Mouse (Mus musculus): ENCODE measurements at regions not wholly inside any gene's neighbourhood (a gene's known extent, or its start where the extent isn't known, plus 50 kb on each side); places are given as distances from the start of the nearest gene placed in this dataset.

- 76% methylated on average over 3 of the region's 3 CpGs for WGBS
- H3K4me2 ChIP-seq (replicated peaks), result no peak overlapping the region
- no peaks in the 10 kb centered on the region for H3K4me1 ChIP-seq
- no peaks in the 10 kb centered on the region for H3K9me3 ChIP-seq (replicated peaks)
- H3K27ac ChIP-seq, result no peak overlapping the region
- H3K27me3 ChIP-seq, result no peaks in the 10 kb centered on the region
- ATAC-seq (ENCODE audit: low FRiP score), result no peak
- H3K4me3 ChIP-seq, result no peak overlapping the region
- no peaks in the 10 kb centered on the region for H3K36me3 ChIP-seq
- H3K9ac ChIP-seq, result no peak overlapping the region
Measured at GRCm38 (mm10) chrX:164878336-164878735, 101.8 kb downstream of the Mospd2 start.

GRCm38 (mm10) chrX:164840393-164840792 lies 139.8 kb downstream of the Mospd2 start:
- H3K9ac ChIP-seq, result no peak overlapping the region
- WGBS, result 89% methylated on average over 6 of the region's 6 CpGs
- no peak overlapping the region for H3K4me2 ChIP-seq (replicated peaks)
- H3K4me3 ChIP-seq, result no peak overlapping the region
- H3K9me3 ChIP-seq (replicated peaks), result no peaks in the 10 kb centered on the region
- ATAC-seq (ENCODE audit: low FRiP score), result no peak
- H3K27ac ChIP-seq, result no peak overlapping the region
- no peaks in the 10 kb centered on the region for H3K4me1 ChIP-seq
- peaks cover 2% of the 10 kb centered on the region; the same call in 1 of the 2 replicates for H3K27me3 ChIP-seq
- H3K36me3 ChIP-seq, result no peaks in the 10 kb centered on the region

- no peak overlapping the region for H3K4me2 ChIP-seq (replicated peaks)
- H3K9ac ChIP-seq, result no peak overlapping the region
- H3K4me1 ChIP-seq, result no peaks in the 10 kb centered on the region
- no peak overlapping the region for H3K4me3 ChIP-seq
- H3K9me3 ChIP-seq (replicated peaks), result no peaks in the 10 kb centered on the region
- no peak overlapping the region for H3K27ac ChIP-seq
- no peak for ATAC-seq (ENCODE audit: low FRiP score)
- no peaks in the 10 kb centered on the region for H3K36me3 ChIP-seq
- no peaks in the 10 kb centered on the region for H3K27me3 ChIP-seq
Measured at GRCm38 (mm10) chrX:164820906-164821305, 159.3 kb downstream of the Mospd2 start.

GRCm38 (mm10) chrX:164787293-164787692 lies 192.9 kb downstream of the Mospd2 start:
- Histone ChIP-seq H3K4me2 (replicated peaks) (no peak overlapping the region), H3K36me3 (no peaks in the 10 kb centered on the region), H3K9ac (no peak overlapping the region), H3K4me1 (no peaks in the 10 kb centered on the region), H3K27ac (no peak overlapping the region), H3K9me3 (replicated peaks) (no peaks in the 10 kb centered on the region), H3K4me3 (no peak overlapping the region), H3K27me3 (no peaks in the 10 kb centered on the region)
- no peak for ATAC-seq (ENCODE audit: low FRiP score)
- 44% methylated on average over 3 of the region's 3 CpGs for WGBS

- H3K4me2 ChIP-seq (replicated peaks), result no peak overlapping the region
- ATAC-seq (ENCODE audit: low FRiP score), result no peak
- H3K36me3 ChIP-seq, result no peaks in the 10 kb centered on the region
- no peaks in the 10 kb centered on the region for H3K27me3 ChIP-seq
- 81% methylated on average over 4 of the region's 4 CpGs for WGBS
- H3K4me1 ChIP-seq, result no peaks in the 10 kb centered on the region
- H3K9ac ChIP-seq, result no peak overlapping the region
- no peak overlapping the region for H3K4me3 ChIP-seq
- no peak overlapping the region for H3K27ac ChIP-seq
- no peaks in the 10 kb centered on the region for H3K9me3 ChIP-seq (replicated peaks)
Measured at GRCm38 (mm10) chrX:164764919-164765318, 215.3 kb downstream of the Mospd2 start.

GRCm38 (mm10) chrX:164763764-164764445 lies 216.3 kb downstream of the Mospd2 start:
- Histone ChIP-seq H3K4me1 (no peaks in the 10 kb centered on the region), H3K27me3 (no peaks in the 10 kb centered on the region), H3K4me2 (replicated peaks) (no peak overlapping the region), H3K27ac (no peak overlapping the region), H3K9me3 (replicated peaks) (no peaks in the 10 kb centered on the region), H3K9ac (no peak overlapping the region), H3K36me3 (no peaks in the 10 kb centered on the region), H3K4me3 (no peak overlapping the region)
- 65% methylated on average over 2 of the region's 2 CpGs for WGBS
- ATAC-seq (ENCODE audit: low FRiP score), result 0 out of 2 replicates have a peak, but pooled peaks have one; percentile 46

- no peak overlapping the region for H3K4me3 ChIP-seq
- no peaks in the 10 kb centered on the region for H3K4me1 ChIP-seq
- no peak overlapping the region for H3K9ac ChIP-seq
- H3K9me3 ChIP-seq (replicated peaks), result 0 out of 2 replicates have a peak, but pooled peaks cover 3% of the 10 kb centered on the region
- no peak overlapping the region for H3K27ac ChIP-seq
- no peaks in the 10 kb centered on the region for H3K27me3 ChIP-seq
- H3K36me3 ChIP-seq, result no peaks in the 10 kb centered on the region
- WGBS, result 56% methylated on average over 1 of the region's 1 CpGs
- no peak overlapping the region for H3K4me2 ChIP-seq (replicated peaks)
- ATAC-seq (ENCODE audit: low FRiP score), result no peak
Measured at GRCm38 (mm10) chrX:164745552-164746217, 234.5 kb downstream of the Mospd2 start.
